In genomic region chr4:150401830-150402607, GRCm38 (mm10) we compare ENCODE assay signal across 10 mouse cellular contexts.
DNase-seq lines count a peak whose midpoint lies in the region; ATAC-seq lines count a peak whose summit lies in the region.
"Had no signal": no experiment of that assay in that cellular context is flagged by ENCODE, and none has a peak within 500 bp of the region (broad histone marks: within the 10 kb centered on the region; RNA-seq: fewer than 3 reads in every experiment).

No protein-coding gene starts in this region.

- no peaks in the 10 kb centered on the region for H3K27me3 ChIP-seq in hindbrain, embryonic 13.5 days
- H3K27me3 ChIP-seq in hindbrain, embryonic 11.5 days (ENCODE audit: control insufficient read depth, insufficient read depth, low read length), result no peaks in the 10 kb centered on the region
- H3K27me3 ChIP-seq in embryonic facial prominence, embryonic 15.5 days, result no peaks in the 10 kb centered on the region
- no peaks in the 10 kb centered on the region for H3K27me3 ChIP-seq in liver, embryonic 13.5 days
- H3K27me3 ChIP-seq: neural tube, embryonic 12.5 days had no signal

- 73% methylated on average over 13 of the region's 13 CpGs for WGBS in hindbrain, embryonic 13.5 days
- WGBS in hindbrain, embryonic 11.5 days, result 84% methylated on average over 13 of the region's 13 CpGs
- WGBS in embryonic facial prominence, embryonic 15.5 days, result 51% methylated on average over 13 of the region's 13 CpGs
- WGBS in liver, embryonic 13.5 days (ENCODE audit: insufficient replicate concordance), result 26% methylated on average over 13 of the region's 13 CpGs

- H3K4me1 ChIP-seq in hindbrain, embryonic 13.5 days (replicated peaks), result peaks cover 89% of the 10 kb centered on the region
- peaks cover 18% of the 10 kb centered on the region for H3K4me1 ChIP-seq in hindbrain, embryonic 11.5 days (replicated peaks; ENCODE audit: control insufficient read depth, insufficient read depth, low read length)
- peaks cover 56% of the 10 kb centered on the region for H3K4me1 ChIP-seq in embryonic facial prominence, embryonic 15.5 days
- H3K4me1 ChIP-seq in liver, embryonic 13.5 days (replicated peaks), result peaks cover 82% of the 10 kb centered on the region

- H3K9me3 ChIP-seq in hindbrain, embryonic 13.5 days, result no peaks in the 10 kb centered on the region
- no peaks in the 10 kb centered on the region for H3K9me3 ChIP-seq in hindbrain, embryonic 11.5 days (ENCODE audit: control insufficient read depth, low read length)
- H3K9me3 ChIP-seq in embryonic facial prominence, embryonic 15.5 days (replicated peaks), result no peaks in the 10 kb centered on the region
- H3K9me3 ChIP-seq in liver, embryonic 13.5 days (replicated peaks), result no peaks in the 10 kb centered on the region
- H3K9me3 ChIP-seq: neural tube, embryonic 12.5 days had no signal

- no peak overlapping the region for H3K4me3 ChIP-seq in hindbrain, embryonic 13.5 days
- no peak overlapping the region for H3K4me3 ChIP-seq in hindbrain, embryonic 11.5 days (ENCODE audit: low read depth, low read length)
- no peak overlapping the region for H3K4me3 ChIP-seq in embryonic facial prominence, embryonic 15.5 days (replicated peaks)
- no peak overlapping the region for H3K4me3 ChIP-seq in liver, embryonic 13.5 days (replicated peaks)
- H3K4me3 ChIP-seq: erythroblast, embryonic 14.5 days; neural tube, embryonic 12.5 days had no signal

- H3K36me3 ChIP-seq in hindbrain, embryonic 13.5 days, result peaks cover 8% of the 10 kb centered on the region
- no peaks in the 10 kb centered on the region for H3K36me3 ChIP-seq in hindbrain, embryonic 11.5 days (ENCODE audit: control insufficient read depth, insufficient read depth, low read length)
- peaks cover 4% of the 10 kb centered on the region; the same call in 1 of the 2 replicates for H3K36me3 ChIP-seq in embryonic facial prominence, embryonic 15.5 days
- peaks cover 3% of the 10 kb centered on the region; the same call in 1 of the 2 replicates for H3K36me3 ChIP-seq in liver, embryonic 13.5 days

- H3K27ac ChIP-seq in hindbrain, embryonic 13.5 days, result peak overlapping the region; percentile 49
- no peak overlapping the region for H3K27ac ChIP-seq in hindbrain, embryonic 11.5 days (ENCODE audit: low read depth, low read length)
- H3K27ac ChIP-seq in embryonic facial prominence, embryonic 15.5 days (replicated peaks), result peak overlapping the region; percentile 76
- peak overlapping the region; percentile 62 for H3K27ac ChIP-seq in liver, embryonic 13.5 days
- H3K27ac ChIP-seq: neural tube, embryonic 12.5 days had no signal

- H3K9ac ChIP-seq in hindbrain, embryonic 13.5 days, result no peak overlapping the region
- no peak overlapping the region for H3K9ac ChIP-seq in hindbrain, embryonic 11.5 days (ENCODE audit: low read depth, low read length)
- H3K9ac ChIP-seq in embryonic facial prominence, embryonic 15.5 days, result no peak overlapping the region
- H3K9ac ChIP-seq in liver, embryonic 13.5 days, result peak overlapping the region; percentile 23; the same call in 1 of the 2 replicates
- H3K9ac ChIP-seq: neural tube, embryonic 12.5 days had no signal

- no peak overlapping the region for H3K4me2 ChIP-seq in hindbrain, embryonic 13.5 days
- no peak overlapping the region for H3K4me2 ChIP-seq in hindbrain, embryonic 11.5 days (replicated peaks; ENCODE audit: low read depth, low read length)
- no peak overlapping the region for H3K4me2 ChIP-seq in embryonic facial prominence, embryonic 15.5 days (replicated peaks)
- peak overlapping the region; percentile 19; the same call in 1 of the 2 replicates for H3K4me2 ChIP-seq in liver, embryonic 13.5 days
- H3K4me2 ChIP-seq: neural tube, embryonic 12.5 days had no signal

- no peak for DNase-seq in hindbrain, embryonic 11.5 days (ENCODE audit: low spot score)
- DNase-seq in CD4-positive helper T cell, adult 2 months (ENCODE audit: low read depth, low spot score), result peak; percentile 18
- no peak for DNase-seq in liver, embryonic 13.5 days
- no peak for DNase-seq in T-cell, adult 2 months (ENCODE audit: low spot score)
- no peak for DNase-seq in left cerebral cortex, adult 18-20 months (ENCODE audit: low spot score in 2 of 2)

- ATAC-seq in hindbrain, embryonic 13.5 days (ENCODE audit: low FRiP score), result no peak
- no peak for ATAC-seq in hindbrain, embryonic 11.5 days (ENCODE audit: low FRiP score)
- no peak for ATAC-seq in embryonic facial prominence, embryonic 15.5 days (ENCODE audit: insufficient number of reproducible peaks, low FRiP score, low TSS enrichment, low read depth)
- no peak for ATAC-seq in liver, embryonic 13.5 days (ENCODE audit: low read depth)
- no peak for ATAC-seq in cerebellum, adult (ENCODE audit: insufficient number of reproducible peaks, low FRiP score, low TSS enrichment)
